Mouse (Mus musculus) liver, postnatal 0 days (tissue): ENCODE measurements around the gene Naxe.

ENCODE experiments used
- CTCF ChIP-seq: sonication (generic); IDR thresholded peaks from 2 replicates; pipeline ENCODE4 v1.5.1; 2016; ENCODE audit warnings: antibody characterized with exemption, low read depth
- EP300 ChIP-seq: IDR thresholded peaks from 2 replicates; pipeline ENCODE4 v1.6.1; 2016; ENCODE audit warnings: antibody characterized with exemption, low read depth, mild to moderate bottlenecking

GRCm38 (mm10) chr3:88102196-88102595 is 43.9 kb upstream of the Naxe start:
- no peak for TF ChIP-seq EP300
- no peak for TF ChIP-seq CTCF
